In genomic region chr9:64820086-64820795, GRCm38 (mm10) we compare ENCODE assay signal across 21 mouse cellular contexts.
"Had no signal": no experiment of that assay in that cellular context is flagged by ENCODE, and none has a peak within 500 bp of the region (broad histone marks: within the 10 kb centered on the region; RNA-seq: fewer than 3 reads in every experiment).

No protein-coding gene starts in this region.

- H3K9me3 ChIP-seq: liver, embryonic 13.5 days; megakaryocyte, embryonic 14.5 days; midbrain, embryonic 10.5 days; midbrain, embryonic 13.5 days; neural tube, embryonic 13.5 days had no signal

- H3K36me3 ChIP-seq: midbrain, embryonic 10.5 days; midbrain, embryonic 13.5 days; neural tube, embryonic 13.5 days had no signal

- H3K4me2 ChIP-seq: liver, embryonic 13.5 days; lung, embryonic 14.5 days; midbrain, embryonic 13.5 days; neural tube, embryonic 13.5 days had no signal

- H3K27ac ChIP-seq: liver, embryonic 13.5 days; macrophage; midbrain, embryonic 10.5 days; midbrain, embryonic 13.5 days; neural tube, embryonic 13.5 days had no signal

- H3K4me3 ChIP-seq: left cerebral cortex, adult 2 months; liver, embryonic 13.5 days; megakaryocyte, embryonic 14.5 days; midbrain, embryonic 10.5 days; midbrain, embryonic 13.5 days; myocyte; neural tube, embryonic 13.5 days had no signal

- ATAC-seq: intestine, postnatal 0 days; lung, postnatal 0 days; midbrain, embryonic 13.5 days; midbrain, embryonic 16.5 days had no signal

- H3K27me3 ChIP-seq: liver, embryonic 13.5 days; megakaryocyte, embryonic 14.5 days; midbrain, embryonic 13.5 days; neural tube, embryonic 13.5 days had no signal

- H3K9ac ChIP-seq: liver, embryonic 13.5 days; lung, embryonic 14.5 days; midbrain, embryonic 13.5 days; neural tube, embryonic 13.5 days had no signal

- H3K4me1 ChIP-seq: midbrain, embryonic 10.5 days; midbrain, embryonic 13.5 days; neural tube, embryonic 13.5 days had no signal

- DNase-seq: kidney, adult 2 months; kidney, postnatal 10 days; kidney, postnatal 36 days; layer of hippocampus, adult 9-11 months; liver, embryonic 13.5 days; lung, embryonic 14.5 days; right cerebral cortex, postnatal 25 days; spleen, adult 18-20 months; thymus, adult 2 months; thymus, postnatal 14 days; thymus, postnatal 4 days had no signal
